Mouse (Mus musculus) intestine, postnatal 0 days (tissue): ENCODE results near the gene 4931428F04Rik. TPM values are rescaled to one million over a fixed set of nuclear protein-coding genes. Genes with fewer than 3 reads are reported as not detected.
A peak's percentile ranks its signal among the peaks of the same experiment; 100 is the strongest.
"Not testable (repeated sequence)": the region's sequence is repeated elsewhere in the genome, so short reads cannot be mapped to it uniquely, and the experiment has no call there.

Experiments used
- ATAC-seq: fragments of 200-750 bp; cut with Nextera tagmentation; 2 replicates; pipeline ENCODE4 v1.8.0; 2017; ENCODE audit warnings: mild to moderate bottlenecking, moderate TSS enrichment, moderate library complexity
- H3K27ac ChIP-seq: fragments of 300-500 bp; sonication (generic); 2 replicates; pipeline ENCODE4 v1.5.1; 2014; ENCODE audit warnings: mild to moderate bottlenecking, low read depth, low read length, moderate library complexity
- H3K27me3 ChIP-seq: fragments of 300-500 bp; sonication (generic); replicated peaks from 2 replicates; pipeline ENCODE4 v1.6.1; 2014; ENCODE audit warnings: low read length, mixed read lengths; ENCODE audit not compliant: control insufficient read depth, insufficient read depth
- H3K36me3 ChIP-seq: fragments of 300-500 bp; sonication (generic); 2 replicates; pipeline ENCODE4 v1.6.1; 2014; ENCODE audit warnings: mild to moderate bottlenecking, moderate library complexity; ENCODE audit not compliant: control insufficient read depth, insufficient read depth
- H3K4me1 ChIP-seq: fragments of 300-500 bp; sonication (generic); replicated peaks from 2 replicates; pipeline ENCODE4 v1.6.1; 2014; ENCODE audit warnings: antibody characterized with exemption, low read length, mixed read lengths; ENCODE audit not compliant: control insufficient read depth, insufficient read depth
- H3K4me2 ChIP-seq: fragments of 300-500 bp; sonication (generic); replicated peaks from 2 replicates; pipeline ENCODE4 v1.6.1; 2014; ENCODE audit warnings: low read depth, mild to moderate bottlenecking, moderate library complexity
- H3K4me3 ChIP-seq: fragments of 300-500 bp; sonication (generic); 2 replicates; pipeline ENCODE4 v1.5.1; 2014; ENCODE audit warnings: low read depth, low read length
- H3K9ac ChIP-seq: fragments of 300-500 bp; sonication (generic); 2 replicates; pipeline ENCODE4 v1.6.1; 2014; ENCODE audit warnings: mild to moderate bottlenecking, low read depth, low read length
- H3K9me3 ChIP-seq: fragments of 300-500 bp; sonication (generic); 2 replicates; pipeline ENCODE4 v1.6.1; 2016; ENCODE audit warnings: mixed run types; ENCODE audit not compliant: control insufficient read depth
- CTCF ChIP-seq: sonication (generic); IDR thresholded peaks from 2 replicates; pipeline ENCODE4 v1.5.1; 2016; ENCODE audit warnings: low read depth, mild to moderate bottlenecking, control low read depth, antibody characterized with exemption, moderate library complexity
- WGBS: fragments of 180-500 bp; shearing (Covaris S2); extraction: QIAGEN DNeasy Blood & Tissue Kit; methylation state at CpG from one replicate; pipeline ENCODE4 v1.1.7; 2014; 5-methylcytosine and 5-hydroxymethylcytosine counted together
- microRNA counts: library from miRNA; unstranded; fragments of <30 nt; microRNA quantifications from one replicate; lab custom pipeline; 2016
- microRNA-seq: library from miRNA; unstranded; fragments of <30 nt; microRNA quantifications from one replicate; pipeline ENCODE4, GENCODE M21; 2016
- polyA plus RNA-seq: library from polyadenylated mRNA; unstranded; fragments of >200 nt; fragmentation: Nextera tagmentation; extraction: Ambion mirVana; gene quantifications from 2 replicates; pipeline ENCODE4 v1.2.1, GENCODE M21; 2015

Gene 4931428F04Rik
- polyA plus RNA-seq, 1 experiment from 2014 or later: 1.5 TPM

- ATAC-seq: no peak
- Histone ChIP-seq H3K27me3 (no peaks in the 10 kb centered on the region), H3K9ac (no peak overlapping the region), H3K27ac (no peak overlapping the region), H3K9me3 (no peaks in the 10 kb centered on the region), H3K36me3 (peaks cover 12% of the 10 kb centered on the region), H3K4me3 (no peak overlapping the region), H3K4me2 (no peak overlapping the region), H3K4me1 (no peaks in the 10 kb centered on the region)
- TF ChIP-seq CTCF: no peak
- WGBS: 25% methylated on average over 1 of the region's 1 CpGs
These were observed 56.3 kb downstream of the 4931428F04Rik start for GRCm38 (mm10) chr8:105233126-105233935.

- H3K4me2 ChIP-seq, H3K27ac ChIP-seq, H3K36me3 ChIP-seq, H3K4me1 ChIP-seq, H3K27me3 ChIP-seq, H3K9ac ChIP-seq, ATAC-seq, H3K9me3 ChIP-seq, H3K4me3 ChIP-seq: not testable (repeated sequence)
- 90% methylated on average over 4 of the region's 4 CpGs for WGBS
These were observed 57.4 kb downstream of the 4931428F04Rik start for GRCm38 (mm10) chr8:105232321-105232693.

GRCm38 (mm10) chr8:105231503-105232320 lies 58.0 kb downstream of the 4931428F04Rik start:
- no peak for ATAC-seq
- Histone ChIP-seq H3K9me3 (no peaks in the 10 kb centered on the region), H3K27ac (peak overlapping the region; percentile 41), H3K36me3 (peaks cover 8% of the 10 kb centered on the region), H3K9ac (no peak overlapping the region), H3K27me3 (no peaks in the 10 kb centered on the region), H3K4me2 (no peak overlapping the region), H3K4me3 (no peak overlapping the region), H3K4me1 (no peaks in the 10 kb centered on the region)
- WGBS: 78% methylated on average over 12 of the region's 12 CpGs
- no peak for TF ChIP-seq CTCF

MicroRNA genes within 50 kb of the gene (microRNA counts, 519-probe panel; counts per million panel counts)
- 2,913 counts per million, percentile 31 among the panel's probes with 10 or more counts for microRNA mmu-miR-328 (lab: Ali Mortazavi, UCI)

Small RNAs within 50 kb of the gene (microRNA-seq; reads per million reads assigned to microRNA genes)
- gene Gm27320: not detected
- gene Mir328: 197 reads per million, percentile 56 among the genes with 10 or more reads in this experiment

Other genes with a start within 250 kb of the 4931428F04Rik start
- 0.08 TPM in 1 of 2 replicates, not detected in the other for gene Ces3a, start 241.3 kb downstream of the 4931428F04Rik start, polyA plus RNA-seq
- not detected in 2 replicates for gene Ces3b, start 206.1 kb downstream of the 4931428F04Rik start, polyA plus RNA-seq
- gene Ces4a, start 158.1 kb downstream of the 4931428F04Rik start, polyA plus RNA-seq: not detected in 2 replicates
- 18.9 and 21.8 TPM in 2 replicates for gene Cbfb, start 119.2 kb downstream of the 4931428F04Rik start, polyA plus RNA-seq
- gene D230025D16Rik, start 64.7 kb downstream of the 4931428F04Rik start, polyA plus RNA-seq: 14.3 and 14.8 TPM in 2 replicates
- 7.1 and 8.1 TPM in 2 replicates for gene B3gnt9, start 34.7 kb downstream of the 4931428F04Rik start, polyA plus RNA-seq
- 50.6 TPM in 2 replicates for gene Tradd, start 25.3 kb downstream of the 4931428F04Rik start, polyA plus RNA-seq
- 6.0 and 6.2 TPM in 2 replicates for gene Fbxl8, start 25.2 kb downstream of the 4931428F04Rik start, polyA plus RNA-seq
- gene Hsf4, start 20.1 kb downstream of the 4931428F04Rik start, polyA plus RNA-seq: 0.27 and 0.48 TPM in 2 replicates
- gene Nol3, start 13.7 kb downstream of the 4931428F04Rik start, polyA plus RNA-seq: 0.76 and 0.90 TPM in 2 replicates
- gene Exoc3l, start 6.2 kb upstream of the 4931428F04Rik start, polyA plus RNA-seq: 2.5 and 3.1 TPM in 2 replicates
- gene E2f4, start 7.8 kb upstream of the 4931428F04Rik start, polyA plus RNA-seq: 36.6 and 42.0 TPM in 2 replicates
- 34.2 TPM in 2 replicates for gene Elmo3, start 15.7 kb upstream of the 4931428F04Rik start, polyA plus RNA-seq
- gene Lrrc29, start 36.4 kb upstream of the 4931428F04Rik start, polyA plus RNA-seq: 3.8 and 3.9 TPM in 2 replicates
- gene Tmem208, start 36.5 kb upstream of the 4931428F04Rik start, polyA plus RNA-seq: 167 and 184 TPM in 2 replicates
- gene Fhod1, start 58.1 kb upstream of the 4931428F04Rik start, polyA plus RNA-seq: 1.3 and 1.6 TPM in 2 replicates
- 0.31 and 0.40 TPM in 2 replicates for gene Slc9a5, start 59.0 kb upstream of the 4931428F04Rik start, polyA plus RNA-seq
- 0.13 and 0.20 TPM in 2 replicates for gene Plekhg4, start 83.4 kb upstream of the 4931428F04Rik start, polyA plus RNA-seq
- gene Kctd19, start 123.6 kb upstream of the 4931428F04Rik start, polyA plus RNA-seq: 0.07 and 0.13 TPM in 2 replicates
- 0.10 and 0.20 TPM in 2 replicates for gene Lrrc36, start 123.7 kb upstream of the 4931428F04Rik start, polyA plus RNA-seq
- gene Tppp3, start 181.7 kb upstream of the 4931428F04Rik start, polyA plus RNA-seq: 67.9 and 78.5 TPM in 2 replicates
- gene Zdhhc1, start 207.0 kb upstream of the 4931428F04Rik start, polyA plus RNA-seq: 6.4 and 7.1 TPM in 2 replicates
- 1.1 and 4.1 TPM in 2 replicates for gene Hsd11b2, start 228.9 kb upstream of the 4931428F04Rik start, polyA plus RNA-seq